Mouse (Mus musculus) heart, postnatal 4 days (tissue): ENCODE measurements around the gene Olfr1211. TPM values are rescaled to one million over a fixed set of nuclear protein-coding genes. Genes with fewer than 3 reads are reported as not detected.

Source experiments
- DNase-seq: peaks from one replicate; pipeline ENCODE4 v3.0.0; 2021
- total RNA-seq, 2 experiments: library from RNA; stranded (reverse); gene quantifications; 2 replicates each; pipeline ENCODE4 v1.2.3; 2021

Gene Olfr1211
- not detected for total RNA-seq

GRCm38 (mm10) chr2:88938011-88938410 lies at the start of gene Olfr1211:
TSS of gene Olfr1211 (minus strand) at chr2:88938111.
- DNase-seq, result no peak

GRCm38 (mm10) chr2:88980181-88980580 lies 42.3 kb upstream of the Olfr1211 start, which contains the start of gene Gm13762:
TSS of gene Gm13762 (minus strand) at chr2:88980281.
- no peak for DNase-seq

GRCm38 (mm10) chr2:88953669-88954068 lies 15.8 kb upstream of the Olfr1211 start, which contains the start of gene Olfr1212:
TSS of gene Olfr1212 (plus strand) at chr2:88953969.
- DNase-seq, result no peak

GRCm38 (mm10) chr2:88915057-88915456 lies 22.9 kb downstream of the Olfr1211 start, which contains the start of gene Olfr1209:
TSS of gene Olfr1209 (minus strand) at chr2:88915157.
- DNase-seq, result no peak

- no peak for DNase-seq
Observed at GRCm38 (mm10) chr2:88902211-88902610, 35.7 kb downstream of the Olfr1211 start, which contains the start of gene Olfr1208. TSS of gene Olfr1208 (minus strand) at chr2:88902311.

Other genes with a start within 250 kb of the Olfr1211 start
- not detected for gene Olfr1195, start 248.9 kb downstream of the Olfr1211 start, total RNA-seq
- not detected for gene Olfr1196, start 233.5 kb downstream of the Olfr1211 start, total RNA-seq
- gene Olfr1197, start 205.7 kb downstream of the Olfr1211 start, total RNA-seq, result not detected
- gene Olfr1198, start 186.7 kb downstream of the Olfr1211 start, total RNA-seq, result not detected
- gene Olfr1199, start 177.6 kb downstream of the Olfr1211 start, total RNA-seq, result not detected
- not detected for gene Olfr1200, start 167.6 kb downstream of the Olfr1211 start, total RNA-seq
- not detected for gene Olfr1201, start 145.1 kb downstream of the Olfr1211 start, total RNA-seq
- not detected for gene Olfr1202, start 123.6 kb downstream of the Olfr1211 start, total RNA-seq
- gene Olfr1205, start 108.4 kb downstream of the Olfr1211 start, total RNA-seq, result not detected
- gene Olfr1204, start 88.8 kb downstream of the Olfr1211 start, total RNA-seq, result not detected
- not detected for gene Olfr1206, start 74.9 kb downstream of the Olfr1211 start, total RNA-seq
- gene Olfr1208, start 35.8 kb downstream of the Olfr1211 start, total RNA-seq, result not detected
- gene Olfr1209, start 23.0 kb downstream of the Olfr1211 start, total RNA-seq, result not detected
- not detected for gene Olfr1212, start 15.9 kb upstream of the Olfr1211 start, total RNA-seq
- not detected for gene Gm13762, start 42.2 kb upstream of the Olfr1211 start, total RNA-seq
- not detected for gene Olfr1214, start 54.5 kb upstream of the Olfr1211 start, total RNA-seq
- gene Olfr1215, start 68.9 kb upstream of the Olfr1211 start, total RNA-seq, result not detected
- gene Olfr1216, start 80.2 kb upstream of the Olfr1211 start, total RNA-seq, result not detected
- not detected for gene Olfr1217, start 94.0 kb upstream of the Olfr1211 start, total RNA-seq
- gene Olfr1218, start 123.1 kb upstream of the Olfr1211 start, total RNA-seq, result not detected
- gene Olfr1219, start 145.4 kb upstream of the Olfr1211 start, total RNA-seq, result not detected
- gene Olfr1220, start 168.7 kb upstream of the Olfr1211 start, total RNA-seq, result not detected
- not detected for gene Olfr1221, start 179.2 kb upstream of the Olfr1211 start, total RNA-seq
- not detected for gene Olfr1222, start 194.9 kb upstream of the Olfr1211 start, total RNA-seq
- not detected for gene Olfr1223, start 213.4 kb upstream of the Olfr1211 start, total RNA-seq
- gene Olfr1224-ps1, start 226.0 kb upstream of the Olfr1211 start, total RNA-seq, result not detected
- not detected for gene Olfr1225, start 236.6 kb upstream of the Olfr1211 start, total RNA-seq